Mouse (Mus musculus) bone marrow, adult 2 months (tissue): Measurements from ENCODE around the gene Als2.

ENCODE experiments used
- CTCF ChIP-seq: fragments of 200-500 bp; IDR thresholded peaks from 2 replicates; pipeline ENCODE4 v1.5.1; 2011; ENCODE audit warnings: low read length, control low read depth; ENCODE audit not compliant: control insufficient read depth, insufficient read depth
- POLR2A ChIP-seq: fragments of 200-500 bp; IDR thresholded peaks from 2 replicates; pipeline ENCODE4 v1.6.1; 2011; ENCODE audit warnings: low read depth, mild to moderate bottlenecking, control low read depth, low read length, borderline replicate concordance; ENCODE audit not compliant: control insufficient read depth

DNA sequence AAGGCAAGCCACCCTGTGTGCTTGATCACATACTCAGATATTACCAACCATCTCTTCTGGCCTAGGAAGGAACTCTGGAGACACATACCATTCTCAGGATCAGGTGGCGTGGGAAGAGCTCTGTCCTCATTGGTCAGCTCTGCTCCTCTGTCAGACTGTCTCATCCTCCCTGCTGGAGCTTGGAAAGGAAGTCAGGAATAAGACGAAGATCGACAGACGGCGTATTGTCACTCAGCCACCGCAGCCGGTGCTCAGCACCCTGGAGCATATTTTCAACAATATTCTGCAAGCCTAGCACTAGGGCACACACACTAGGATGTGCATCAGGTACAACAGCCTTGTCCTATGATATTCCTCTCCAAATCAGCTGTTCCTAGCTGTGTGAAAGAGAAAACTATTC is 78.5 kb downstream of the Als2 start:
- TF ChIP-seq POLR2A (no peak), CTCF (no peak)
